Mouse (Mus musculus): ENCODE measurements around the gene Mical3. TPM values are rescaled to one million over a fixed set of nuclear protein-coding genes. Genes with fewer than 3 reads are reported as not detected.

The Mical3 gene
- polyA plus RNA-seq, 1 experiment = 57.5 TPM

DNA sequence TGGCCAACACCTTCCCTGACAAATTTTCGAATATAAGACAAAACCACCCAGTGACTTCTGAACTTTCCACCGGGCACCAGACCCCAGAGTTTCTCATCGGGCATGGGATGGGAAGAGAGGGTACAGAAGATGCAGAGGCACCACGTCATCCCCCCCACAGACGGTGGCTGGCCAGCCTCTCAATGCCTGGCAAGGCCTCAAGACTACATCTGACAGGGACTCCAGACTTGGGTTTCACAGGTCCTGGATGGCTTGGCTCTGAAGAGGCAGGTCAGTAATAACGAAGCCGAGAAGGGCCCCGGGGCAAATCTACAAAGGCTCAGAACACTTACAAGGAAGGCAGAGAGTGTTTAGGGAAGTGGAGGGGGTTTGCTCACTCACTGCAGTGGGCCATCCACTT, 33.9 kb downstream of the Mical3 start:
- DNase-seq (ENCODE audit: low read depth) = no peak
- TF ChIP-seq CTCF (IDR thresholded peaks at IDR 0.05; ENCODE audit: borderline replicate concordance, extremely low read depth, insufficient read depth, insufficient read length) = no peak
- no peak for TF ChIP-seq POLR2A (IDR thresholded peaks at IDR 0.05; ENCODE audit: borderline replicate concordance, extremely low read depth, insufficient read depth, insufficient read length, poor library complexity, severe bottlenecking)

DNA sequence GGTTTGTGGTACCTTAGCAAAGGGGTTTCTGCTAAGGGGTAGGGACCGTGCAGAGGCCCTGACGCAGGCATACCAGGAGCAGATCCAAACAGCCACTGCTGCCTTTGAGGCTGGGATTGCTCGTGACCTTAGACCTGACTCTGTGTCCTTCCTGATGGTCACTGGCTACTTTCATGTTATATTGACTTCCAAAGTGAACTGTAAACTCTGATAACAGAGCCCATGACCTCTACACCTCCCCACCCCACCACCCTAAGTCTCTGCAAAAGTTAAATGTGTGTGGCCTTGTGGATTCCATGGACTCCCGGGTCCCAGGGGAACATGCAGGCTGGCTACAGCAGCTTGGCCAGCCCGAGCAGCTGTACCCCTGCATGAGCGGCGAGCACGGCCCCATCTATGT, 34.4 kb downstream of the Mical3 start:
- TF ChIP-seq CTCF (IDR thresholded peaks at IDR 0.05; ENCODE audit: borderline replicate concordance, extremely low read depth, insufficient read depth, insufficient read length) = no peak
- DNase-seq (ENCODE audit: low read depth) = no peak

DNA sequence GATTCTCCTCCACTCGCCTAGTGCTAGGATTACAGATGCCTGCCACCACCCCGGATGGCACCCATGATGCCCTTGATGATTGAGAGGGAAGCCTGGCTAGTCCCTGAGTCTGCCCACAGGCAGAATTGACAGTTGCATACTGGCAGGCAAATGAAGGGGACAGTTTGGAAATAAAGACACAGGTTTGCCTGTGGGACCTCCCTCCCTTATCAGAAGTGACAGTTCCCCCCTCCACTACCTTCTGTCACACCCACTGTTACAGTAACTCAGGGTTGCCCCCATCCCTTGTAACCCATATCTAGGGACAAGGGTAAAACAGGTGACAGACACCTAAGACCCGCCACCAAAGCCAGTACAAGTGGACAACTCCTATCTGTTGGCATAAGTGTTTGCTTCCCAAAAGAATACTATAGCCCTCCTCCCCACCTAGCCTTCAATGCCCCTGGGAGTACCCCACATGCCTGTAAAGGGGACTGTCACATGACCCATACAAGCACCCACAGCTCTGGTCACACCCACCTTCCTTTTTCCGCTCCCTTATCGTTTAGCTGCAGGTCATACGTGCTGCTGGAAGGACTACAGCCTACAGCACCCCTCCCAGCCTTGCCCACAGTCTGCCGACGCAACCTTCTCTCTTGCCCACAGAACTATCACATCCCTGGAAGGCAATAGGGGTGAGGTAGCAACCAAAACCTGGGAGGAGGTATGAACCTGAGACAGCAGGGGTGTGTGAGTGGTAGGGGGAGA, 37.0 kb downstream of the Mical3 start:
- DNase-seq (ENCODE audit: low read depth) = no peak
- no peak for TF ChIP-seq POLR2A (IDR thresholded peaks at IDR 0.05; ENCODE audit: borderline replicate concordance, extremely low read depth, insufficient read depth, insufficient read length, poor library complexity, severe bottlenecking)
- no peak for TF ChIP-seq CTCF (IDR thresholded peaks at IDR 0.05; ENCODE audit: borderline replicate concordance, extremely low read depth, insufficient read depth, insufficient read length)

DNA sequence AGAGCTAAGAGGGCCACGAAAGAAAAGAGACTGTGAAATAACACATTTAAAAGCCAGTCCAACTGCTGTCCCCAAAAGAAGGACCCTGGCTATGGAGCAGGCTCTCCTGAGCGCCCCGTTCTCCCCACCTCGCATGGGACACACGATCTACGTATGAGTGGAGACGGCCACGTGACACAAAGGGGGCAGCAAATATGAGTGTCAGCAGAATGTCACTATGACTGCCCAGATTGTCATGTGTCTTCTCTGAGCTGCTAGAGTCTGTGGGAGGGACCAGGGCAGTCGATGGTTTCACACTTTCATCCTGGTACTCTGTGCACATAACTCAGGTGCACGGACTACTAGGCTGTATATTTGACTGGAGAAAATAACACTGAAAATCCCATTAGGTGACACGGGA, 40.0 kb downstream of the Mical3 start:
- DNase-seq (ENCODE audit: low read depth) = no peak
- TF ChIP-seq CTCF (IDR thresholded peaks at IDR 0.05; ENCODE audit: borderline replicate concordance, extremely low read depth, insufficient read depth, insufficient read length) (no peak), POLR2A (IDR thresholded peaks at IDR 0.05; ENCODE audit: borderline replicate concordance, extremely low read depth, insufficient read depth, insufficient read length, poor library complexity, severe bottlenecking) (no peak)

DNA sequence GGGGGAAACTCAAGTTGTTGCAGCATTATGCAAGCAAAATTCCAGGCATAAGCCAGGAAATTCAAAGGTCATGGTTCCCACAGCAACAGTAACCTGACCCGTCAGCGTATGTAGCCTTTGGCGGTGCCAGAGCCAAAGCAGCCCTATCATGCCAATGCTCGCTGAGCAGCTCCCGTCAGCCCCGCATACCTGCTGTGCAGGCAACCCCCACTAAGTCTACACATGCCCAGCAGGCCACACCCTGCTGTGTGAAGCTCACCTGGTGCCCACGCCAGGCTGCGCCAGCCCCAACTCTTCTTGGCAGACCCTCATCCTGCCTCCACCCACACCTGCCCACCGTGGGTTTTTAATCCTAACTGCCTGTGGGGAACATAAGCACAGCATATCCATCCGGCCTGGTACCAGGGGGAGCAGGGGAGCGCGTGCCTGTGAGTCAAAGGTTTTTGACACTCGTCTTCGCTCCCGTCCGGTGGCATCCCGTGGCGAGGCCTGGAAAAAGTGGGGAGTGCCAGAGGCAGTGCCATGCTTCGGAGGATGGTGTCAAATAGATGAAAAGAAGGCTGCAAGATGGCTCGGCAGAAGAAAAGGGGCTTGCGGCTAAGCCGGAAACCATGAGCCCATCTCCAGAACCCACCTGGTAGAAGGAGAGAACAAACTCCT, 43.1 kb downstream of the Mical3 start:
- TF ChIP-seq POLR2A (IDR thresholded peaks at IDR 0.05; ENCODE audit: borderline replicate concordance, extremely low read depth, insufficient read depth, insufficient read length, poor library complexity, severe bottlenecking) = no peak
- TF ChIP-seq CTCF (IDR thresholded peaks at IDR 0.05; ENCODE audit: borderline replicate concordance, extremely low read depth, insufficient read depth, insufficient read length) = no peak
- DNase-seq (ENCODE audit: low read depth) = no peak

DNA sequence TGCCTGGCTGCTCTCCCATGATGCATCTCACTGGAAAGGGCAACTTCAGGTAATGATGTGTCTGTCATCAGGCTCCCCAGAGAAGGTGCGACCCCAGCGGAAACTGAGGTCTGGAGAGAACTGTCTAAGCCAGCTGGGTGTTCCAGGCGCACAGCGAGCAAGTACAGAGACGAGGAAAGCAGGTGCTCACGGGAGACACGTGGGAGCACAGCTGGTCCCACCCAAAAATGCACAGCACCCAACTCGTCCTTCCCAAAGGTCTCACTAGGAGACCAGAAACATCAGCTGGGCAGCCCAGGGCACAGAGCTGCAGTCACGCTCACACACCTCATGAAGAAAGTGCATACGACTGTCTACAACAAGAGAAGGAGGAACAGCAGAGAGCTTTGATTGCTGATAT, 43.7 kb downstream of the Mical3 start:
- TF ChIP-seq POLR2A (IDR thresholded peaks at IDR 0.05; ENCODE audit: borderline replicate concordance, extremely low read depth, insufficient read depth, insufficient read length, poor library complexity, severe bottlenecking) = no peak
- no peak for TF ChIP-seq CTCF (IDR thresholded peaks at IDR 0.05; ENCODE audit: borderline replicate concordance, extremely low read depth, insufficient read depth, insufficient read length)
- DNase-seq (ENCODE audit: low read depth) = no peak

DNA sequence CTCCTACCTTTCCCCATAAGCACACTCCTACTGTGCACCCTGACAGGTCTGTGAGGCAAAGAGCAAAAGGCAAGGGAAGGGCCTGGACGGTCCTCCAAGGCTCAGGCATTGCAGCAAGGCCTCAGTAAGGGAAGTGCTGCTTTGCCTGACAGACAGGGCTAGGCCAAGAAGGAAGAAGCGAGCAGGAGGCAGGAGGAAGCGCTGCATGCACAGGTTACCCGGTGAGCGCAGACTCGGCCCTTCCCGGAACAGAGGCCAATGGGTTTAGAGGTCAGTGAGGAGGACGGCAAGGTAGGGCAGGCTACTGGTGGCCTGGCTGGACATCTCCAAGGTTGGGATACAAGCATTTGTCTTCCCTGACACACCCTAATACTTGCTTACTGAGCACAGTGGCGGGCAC, 44.6 kb downstream of the Mical3 start:
- TF ChIP-seq POLR2A (IDR thresholded peaks at IDR 0.05; ENCODE audit: borderline replicate concordance, extremely low read depth, insufficient read depth, insufficient read length, poor library complexity, severe bottlenecking) (no peak), CTCF (IDR thresholded peaks at IDR 0.05; ENCODE audit: borderline replicate concordance, extremely low read depth, insufficient read depth, insufficient read length) (no peak)
- no peak for DNase-seq (ENCODE audit: low read depth)

DNA sequence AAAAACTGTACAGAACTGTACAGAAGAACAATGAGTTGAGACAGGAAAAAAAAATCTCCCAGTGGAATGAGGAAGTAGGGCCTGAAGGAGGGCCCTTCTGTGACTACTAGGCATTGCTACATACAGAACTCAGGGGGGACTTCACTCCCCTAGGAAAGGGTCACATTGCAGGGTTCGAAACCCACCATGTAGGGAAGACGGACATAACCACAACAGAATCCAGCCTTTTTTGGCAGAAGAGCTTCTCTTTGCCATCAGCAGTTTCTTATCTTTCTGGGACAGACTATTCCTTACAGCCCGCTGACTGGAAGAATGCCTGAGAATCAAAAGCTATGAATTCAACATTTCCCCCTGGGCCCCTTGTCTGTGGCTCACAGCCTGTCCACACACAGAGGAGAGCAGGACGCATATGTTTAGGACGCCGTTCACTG, 46.7 kb downstream of the Mical3 start:
- DNase-seq (ENCODE audit: low read depth) = no peak

DNA sequence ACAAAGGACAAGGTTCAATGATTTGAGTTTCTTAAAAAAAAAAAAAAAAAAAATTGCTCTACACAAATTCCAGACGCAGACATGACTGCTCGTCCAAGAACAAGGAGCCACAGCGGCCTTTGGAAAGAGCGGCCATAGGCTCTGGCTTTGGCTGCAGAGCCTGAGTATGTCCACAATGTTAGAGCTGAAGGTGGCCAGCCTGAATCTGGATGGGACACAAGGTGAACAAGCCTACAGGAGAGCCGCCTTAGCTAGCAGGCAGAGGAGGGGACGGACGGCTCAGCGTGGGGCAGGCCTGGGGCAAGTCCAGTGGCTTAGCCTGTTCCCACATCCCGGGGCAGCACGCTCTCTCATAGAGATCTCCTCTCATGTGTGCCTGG, 48.7 kb downstream of the Mical3 start:
- no peak for DNase-seq (ENCODE audit: low read depth)
- TF ChIP-seq CTCF (IDR thresholded peaks at IDR 0.05; ENCODE audit: borderline replicate concordance, extremely low read depth, insufficient read depth, insufficient read length) = no peak
- no peak for TF ChIP-seq POLR2A (IDR thresholded peaks at IDR 0.05; ENCODE audit: borderline replicate concordance, extremely low read depth, insufficient read depth, insufficient read length, poor library complexity, severe bottlenecking)

More for the DNA sequence above, 46.7 kb downstream of the Mical3 start:
- no peak for TF ChIP-seq CTCF (IDR thresholded peaks at IDR 0.05; ENCODE audit: borderline replicate concordance, extremely low read depth, insufficient read depth, insufficient read length)
- no peak for TF ChIP-seq POLR2A (IDR thresholded peaks at IDR 0.05; ENCODE audit: borderline replicate concordance, extremely low read depth, insufficient read depth, insufficient read length, poor library complexity, severe bottlenecking)

DNA sequence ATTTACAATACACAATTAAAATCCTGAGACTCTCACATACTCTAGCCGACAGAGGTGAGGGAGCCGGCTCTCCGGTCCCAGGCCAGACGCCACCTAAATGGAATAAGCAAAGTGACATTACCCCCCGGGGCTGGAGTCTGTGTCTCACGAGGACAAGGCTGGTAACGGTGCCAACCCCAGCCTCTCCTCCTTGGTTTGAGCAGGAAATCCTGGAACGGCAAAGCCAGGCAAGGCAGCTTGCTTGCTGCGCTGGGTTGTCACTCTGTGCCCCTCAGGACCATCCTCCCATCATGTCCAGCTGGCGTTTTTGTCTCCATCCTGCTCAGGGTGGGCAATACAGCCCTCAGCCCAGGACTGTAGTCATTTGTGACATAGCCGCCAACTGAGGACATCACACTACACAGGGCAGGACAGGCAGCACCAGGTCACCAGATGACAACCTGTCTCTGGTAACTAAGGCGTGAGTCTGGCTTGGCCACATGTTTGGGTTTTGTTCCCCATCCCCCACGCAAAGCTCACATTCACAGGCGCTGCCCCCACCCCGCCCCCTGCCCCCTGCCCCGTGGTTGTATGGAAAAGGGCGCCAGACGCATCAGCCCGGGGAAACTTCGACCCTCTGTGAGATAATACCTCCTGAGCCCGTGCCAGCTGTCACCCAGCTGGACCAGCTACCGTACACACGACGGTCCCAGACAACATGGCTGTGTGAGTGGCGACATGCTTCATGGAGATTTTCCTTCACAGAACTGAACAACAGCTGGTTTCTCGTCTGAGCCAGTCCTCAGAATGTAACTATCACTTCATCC, 49.3 kb downstream of the Mical3 start:
- DNase-seq (ENCODE audit: low read depth) = peak; percentile 48

DNA sequence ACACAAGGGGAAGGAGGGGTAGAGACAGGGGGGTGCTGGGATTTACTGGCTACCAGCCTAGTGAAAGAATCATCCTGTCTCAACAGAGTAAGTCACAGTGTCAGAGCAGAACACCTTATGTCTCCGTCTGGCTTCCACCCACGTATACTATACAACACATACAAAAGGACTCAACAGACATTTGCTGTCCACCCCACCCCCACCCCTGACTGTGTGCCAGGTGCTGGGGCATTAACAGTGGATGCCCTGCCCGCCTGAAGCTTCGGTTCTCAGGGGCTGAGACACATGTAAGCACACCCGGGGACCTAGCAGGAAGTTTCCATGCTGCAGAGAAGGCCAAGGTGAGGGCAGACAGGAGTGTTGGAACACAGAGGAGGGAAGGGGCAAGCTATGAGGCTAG, 52.6 kb downstream of the Mical3 start:
- DNase-seq (ENCODE audit: low read depth) = no peak
- TF ChIP-seq POLR2A (IDR thresholded peaks at IDR 0.05; ENCODE audit: borderline replicate concordance, extremely low read depth, insufficient read depth, insufficient read length, poor library complexity, severe bottlenecking) (no peak), CTCF (IDR thresholded peaks at IDR 0.05; ENCODE audit: borderline replicate concordance, extremely low read depth, insufficient read depth, insufficient read length) (no peak)

More for the DNA sequence above, 49.3 kb downstream of the Mical3 start:
- TF ChIP-seq CTCF (IDR thresholded peaks at IDR 0.05; ENCODE audit: borderline replicate concordance, extremely low read depth, insufficient read depth, insufficient read length) = no peak
- no peak for TF ChIP-seq POLR2A (IDR thresholded peaks at IDR 0.05; ENCODE audit: borderline replicate concordance, extremely low read depth, insufficient read depth, insufficient read length, poor library complexity, severe bottlenecking)

All from brain, embryonic 14.5 days (tissue).